Mouse (Mus musculus): ENCODE measurements around the gene Gpr22. TPM values are rescaled to one million over a fixed set of nuclear protein-coding genes. Genes with fewer than 3 reads are reported as not detected.

Gene Gpr22
- polyA plus RNA-seq, 1 experiment from 2014 or later = 4.1 TPM

DNA sequence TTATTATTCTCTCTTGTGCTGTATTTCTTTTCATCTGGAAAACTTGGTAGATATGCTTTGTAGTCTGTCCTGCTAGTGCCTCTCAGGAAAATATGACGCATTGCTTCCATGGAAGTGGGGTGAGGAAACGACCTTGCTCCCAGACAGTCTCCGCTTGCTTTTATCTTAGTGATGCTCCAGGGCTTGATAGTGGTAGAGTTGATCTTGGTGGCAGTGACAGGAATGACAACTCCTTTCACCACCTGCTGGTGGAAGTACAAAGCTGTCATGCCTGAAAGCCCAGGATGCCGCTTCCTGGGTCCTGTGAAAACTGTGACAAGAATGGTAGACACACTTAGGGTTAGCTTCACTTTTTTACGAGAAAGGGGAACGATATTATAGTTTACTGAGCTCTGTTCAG is 9.8 kb downstream of the Gpr22 start:
- no peaks in the 10 kb centered on the region for H3K27me3 ChIP-seq (ENCODE audit: control insufficient read depth, insufficient read depth, low read length)
- ATAC-seq (replicated peaks; ENCODE audit: low FRiP score) = no peak
- no peaks in the 10 kb centered on the region for H3K4me1 ChIP-seq (replicated peaks; ENCODE audit: control insufficient read depth, insufficient read depth, low read length)
- WGBS = 83% methylated on average over 6 of the region's 6 CpGs
- H3K4me2 ChIP-seq (ENCODE audit: low read depth, low read length, severe bottlenecking) = no peak overlapping the region
- no peak overlapping the region for H3K4me3 ChIP-seq (ENCODE audit: low read depth, low read length)
- H3K36me3 ChIP-seq (ENCODE audit: control insufficient read depth, insufficient read depth, low read length) = no peaks in the 10 kb centered on the region
- H3K9ac ChIP-seq (ENCODE audit: low read length) = no peak overlapping the region
- no peak overlapping the region for H3K27ac ChIP-seq (ENCODE audit: low read depth, low read length)
- no peak for DNase-seq (ENCODE audit: low spot score)
- no peaks in the 10 kb centered on the region for H3K9me3 ChIP-seq (ENCODE audit: control insufficient read depth, low read length)

- H3K9me3 ChIP-seq (ENCODE audit: control insufficient read depth, low read length) = no peaks in the 10 kb centered on the region; the same call in 1 of the 2 replicates
- no peaks in the 10 kb centered on the region for H3K27me3 ChIP-seq (ENCODE audit: control insufficient read depth, insufficient read depth, low read length)
- H3K36me3 ChIP-seq (ENCODE audit: control insufficient read depth, insufficient read depth, low read length) = no peaks in the 10 kb centered on the region
- H3K4me2 ChIP-seq (ENCODE audit: low read depth, low read length, severe bottlenecking) = no peak overlapping the region
- WGBS = 84% methylated on average over 5 of the region's 5 CpGs
- DNase-seq (ENCODE audit: low spot score) = no peak
- H3K27ac ChIP-seq (ENCODE audit: low read depth, low read length) = no peak overlapping the region
- H3K4me3 ChIP-seq (ENCODE audit: low read depth, low read length) = no peak overlapping the region
- H3K4me1 ChIP-seq (replicated peaks; ENCODE audit: control insufficient read depth, insufficient read depth, low read length) = no peaks in the 10 kb centered on the region
- H3K9ac ChIP-seq (ENCODE audit: low read length) = no peak overlapping the region
- no peak for ATAC-seq (replicated peaks; ENCODE audit: low FRiP score)
Observed at GRCm38 (mm10) chr12:31701411-31701810, 12.3 kb downstream of the Gpr22 start.

- DNase-seq (ENCODE audit: low spot score) = no peak
- ATAC-seq (replicated peaks; ENCODE audit: low FRiP score) = no peak
- WGBS = 69% methylated on average over 5 of the region's 5 CpGs
Observed at GRCm38 (mm10) chr12:31700623-31701347, 13.0 kb downstream of the Gpr22 start.

GRCm38 (mm10) chr12:31693278-31693677 is 20.5 kb downstream of the Gpr22 start:
- Histone ChIP-seq H3K9ac (ENCODE audit: low read length) (no peak overlapping the region), H3K27ac (ENCODE audit: low read depth, low read length) (no peak overlapping the region), H3K4me3 (ENCODE audit: low read depth, low read length) (no peak overlapping the region), H3K27me3 (ENCODE audit: control insufficient read depth, insufficient read depth, low read length) (no peaks in the 10 kb centered on the region), H3K4me1 (replicated peaks; ENCODE audit: control insufficient read depth, insufficient read depth, low read length) (no peaks in the 10 kb centered on the region), H3K36me3 (ENCODE audit: control insufficient read depth, insufficient read depth, low read length) (no peaks in the 10 kb centered on the region), H3K4me2 (ENCODE audit: low read depth, low read length, severe bottlenecking) (no peak overlapping the region), H3K9me3 (ENCODE audit: control insufficient read depth, low read length) (no peaks in the 10 kb centered on the region; the same call in 1 of the 2 replicates)
- 95% methylated on average over 1 of the region's 1 CpGs for WGBS
- DNase-seq (ENCODE audit: low spot score) = no peak
- no peak for ATAC-seq (replicated peaks; ENCODE audit: low FRiP score)

More at GRCm38 (mm10) chr12:31700623-31701347, 13.0 kb downstream of the Gpr22 start:
- Histone ChIP-seq H3K36me3 (ENCODE audit: control insufficient read depth, insufficient read depth, low read length) (no peaks in the 10 kb centered on the region), H3K4me1 (replicated peaks; ENCODE audit: control insufficient read depth, insufficient read depth, low read length) (no peaks in the 10 kb centered on the region), H3K4me3 (ENCODE audit: low read depth, low read length) (no peak overlapping the region), H3K27ac (ENCODE audit: low read depth, low read length) (no peak overlapping the region), H3K9ac (ENCODE audit: low read length) (no peak overlapping the region), H3K4me2 (ENCODE audit: low read depth, low read length, severe bottlenecking) (no peak overlapping the region), H3K9me3 (ENCODE audit: control insufficient read depth, low read length) (no peaks in the 10 kb centered on the region; the same call in 1 of the 2 replicates), H3K27me3 (ENCODE audit: control insufficient read depth, insufficient read depth, low read length) (no peaks in the 10 kb centered on the region)

DNA sequence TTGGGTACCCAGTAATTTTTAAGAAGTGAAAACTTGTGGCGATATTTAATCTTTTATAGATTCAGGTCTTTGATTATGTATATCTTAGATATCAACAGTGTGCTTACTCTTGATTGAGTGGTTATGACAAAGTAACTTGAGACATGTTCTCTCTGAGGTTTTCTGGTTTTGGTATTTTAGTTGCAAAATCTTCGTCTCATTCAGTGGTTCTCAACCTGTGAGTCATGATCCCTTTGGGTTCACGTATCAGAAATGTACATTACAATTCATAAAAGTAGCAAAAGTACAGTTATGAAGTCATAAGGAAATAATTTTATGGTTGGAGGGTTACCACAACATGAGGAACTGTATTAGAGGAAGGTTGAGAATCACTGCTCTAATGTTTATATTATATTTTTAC is 27.1 kb downstream of the Gpr22 start:
- Histone ChIP-seq H3K36me3 (ENCODE audit: control insufficient read depth, insufficient read depth, low read length) (no peaks in the 10 kb centered on the region), H3K4me3 (ENCODE audit: low read depth, low read length) (no peak overlapping the region), H3K9me3 (ENCODE audit: control insufficient read depth, low read length) (no peaks in the 10 kb centered on the region), H3K27ac (ENCODE audit: low read depth, low read length) (no peak overlapping the region), H3K4me1 (replicated peaks; ENCODE audit: control insufficient read depth, insufficient read depth, low read length) (no peaks in the 10 kb centered on the region), H3K27me3 (ENCODE audit: control insufficient read depth, insufficient read depth, low read length) (no peaks in the 10 kb centered on the region), H3K4me2 (ENCODE audit: low read depth, low read length, severe bottlenecking) (no peak overlapping the region), H3K9ac (ENCODE audit: low read length) (no peak overlapping the region)
- DNase-seq (ENCODE audit: low spot score) (no peak), ATAC-seq (replicated peaks; ENCODE audit: low FRiP score) (no peak)
- 95% methylated on average over 3 of the region's 3 CpGs for WGBS

- DNase-seq (ENCODE audit: low spot score) (no peak), ATAC-seq (replicated peaks; ENCODE audit: low FRiP score) (no peak)
- no peak overlapping the region for H3K9ac ChIP-seq (ENCODE audit: low read length)
- no peaks in the 10 kb centered on the region for H3K9me3 ChIP-seq (ENCODE audit: control insufficient read depth, low read length)
- H3K4me3 ChIP-seq (ENCODE audit: low read depth, low read length) = no peak overlapping the region
- 60% methylated on average over 3 of the region's 3 CpGs for WGBS
- no peaks in the 10 kb centered on the region for H3K27me3 ChIP-seq (ENCODE audit: control insufficient read depth, insufficient read depth, low read length)
- H3K4me2 ChIP-seq (ENCODE audit: low read depth, low read length, severe bottlenecking) = no peak overlapping the region
- no peaks in the 10 kb centered on the region for H3K4me1 ChIP-seq (replicated peaks; ENCODE audit: control insufficient read depth, insufficient read depth, low read length)
- H3K27ac ChIP-seq (ENCODE audit: low read depth, low read length) = no peak overlapping the region
- no peaks in the 10 kb centered on the region for H3K36me3 ChIP-seq (ENCODE audit: control insufficient read depth, insufficient read depth, low read length)
Observed at GRCm38 (mm10) chr12:31667187-31667586, 46.6 kb downstream of the Gpr22 start.

DNA sequence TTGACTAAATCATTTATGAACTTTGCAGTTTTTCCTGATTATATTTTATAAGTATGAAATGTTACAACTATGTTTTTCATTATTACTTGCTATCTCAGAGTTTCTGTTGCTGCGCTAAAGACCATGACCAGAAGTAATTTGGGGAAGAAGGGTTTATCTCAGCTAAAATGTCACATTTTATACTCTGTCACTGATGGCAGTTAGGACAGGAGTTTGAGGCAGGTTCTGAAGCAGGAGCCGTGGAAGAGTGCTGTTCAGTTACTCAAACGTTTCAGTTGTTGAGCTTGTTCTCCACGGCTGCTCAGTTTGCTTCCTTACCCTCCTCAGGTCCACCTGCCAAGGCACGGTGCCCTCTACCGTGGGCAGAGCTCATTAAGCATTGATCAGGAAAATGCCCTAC is 47.7 kb downstream of the Gpr22 start:
- DNase-seq (ENCODE audit: low spot score) = no peak
- Histone ChIP-seq H3K4me3 (ENCODE audit: low read depth, low read length) (no peak overlapping the region), H3K4me2 (ENCODE audit: low read depth, low read length, severe bottlenecking) (no peak overlapping the region), H3K4me1 (replicated peaks; ENCODE audit: control insufficient read depth, insufficient read depth, low read length) (no peaks in the 10 kb centered on the region), H3K9ac (ENCODE audit: low read length) (no peak overlapping the region), H3K9me3 (ENCODE audit: control insufficient read depth, low read length) (no peaks in the 10 kb centered on the region), H3K36me3 (ENCODE audit: control insufficient read depth, insufficient read depth, low read length) (no peaks in the 10 kb centered on the region), H3K27me3 (ENCODE audit: control insufficient read depth, insufficient read depth, low read length) (no peaks in the 10 kb centered on the region), H3K27ac (ENCODE audit: low read depth, low read length) (no peak overlapping the region)
- WGBS = 72% methylated on average over 6 of the region's 6 CpGs
- no peak for ATAC-seq (replicated peaks; ENCODE audit: low FRiP score)
